Mouse (Mus musculus) A20 (cell line): ENCODE results near the gene Egfr.
A peak's percentile ranks its signal among the peaks of the same experiment; 100 is the strongest.

ENCODE experiments used
- DNase-seq: peaks from one replicate; pipeline ENCODE4 v3.0.0-alpha.2; 2011; ENCODE audit warnings: low read depth, low spot score

Gene Egfr

DNA sequence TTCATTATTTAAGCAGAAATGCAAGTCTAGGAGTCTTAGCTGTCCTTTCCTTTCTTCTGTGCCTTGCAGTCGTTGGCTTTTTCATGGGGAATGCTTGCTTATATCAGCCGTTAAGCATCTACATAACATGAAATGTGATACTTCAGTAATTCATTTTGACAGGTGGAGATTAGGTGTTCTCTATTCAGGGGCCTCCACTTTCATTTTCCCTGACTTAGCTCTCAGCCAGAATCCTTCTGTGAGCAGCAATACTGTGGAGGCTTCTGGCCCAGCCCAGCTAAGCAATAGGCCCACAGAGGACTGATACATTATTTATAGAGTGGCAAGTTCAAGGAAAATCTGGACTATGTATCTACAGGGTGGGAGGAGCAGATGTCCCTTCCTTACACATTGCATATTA, 25.0 kb downstream of the Egfr start:
- DNase-seq = no peak

DNA sequence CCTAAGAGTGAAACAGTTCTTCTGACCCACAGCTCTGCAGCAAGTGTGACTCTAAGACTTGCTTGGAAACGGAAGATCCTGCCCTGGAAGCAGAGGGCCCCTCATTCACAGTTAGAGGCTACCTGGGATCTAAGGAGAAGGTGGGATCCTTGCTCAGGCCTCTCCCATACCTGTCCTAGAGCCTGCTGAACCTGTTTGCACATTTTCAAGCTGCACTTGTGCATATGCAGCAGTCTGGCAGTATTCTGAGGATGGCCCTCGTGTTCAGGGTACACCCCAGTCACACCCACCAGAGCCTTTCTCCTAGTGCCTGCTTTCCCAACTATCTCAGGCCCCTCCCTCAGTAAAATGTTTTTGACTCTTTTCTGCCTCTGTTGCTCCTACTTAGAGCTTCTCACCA, 29.6 kb downstream of the Egfr start:
- DNase-seq = no peak

DNA sequence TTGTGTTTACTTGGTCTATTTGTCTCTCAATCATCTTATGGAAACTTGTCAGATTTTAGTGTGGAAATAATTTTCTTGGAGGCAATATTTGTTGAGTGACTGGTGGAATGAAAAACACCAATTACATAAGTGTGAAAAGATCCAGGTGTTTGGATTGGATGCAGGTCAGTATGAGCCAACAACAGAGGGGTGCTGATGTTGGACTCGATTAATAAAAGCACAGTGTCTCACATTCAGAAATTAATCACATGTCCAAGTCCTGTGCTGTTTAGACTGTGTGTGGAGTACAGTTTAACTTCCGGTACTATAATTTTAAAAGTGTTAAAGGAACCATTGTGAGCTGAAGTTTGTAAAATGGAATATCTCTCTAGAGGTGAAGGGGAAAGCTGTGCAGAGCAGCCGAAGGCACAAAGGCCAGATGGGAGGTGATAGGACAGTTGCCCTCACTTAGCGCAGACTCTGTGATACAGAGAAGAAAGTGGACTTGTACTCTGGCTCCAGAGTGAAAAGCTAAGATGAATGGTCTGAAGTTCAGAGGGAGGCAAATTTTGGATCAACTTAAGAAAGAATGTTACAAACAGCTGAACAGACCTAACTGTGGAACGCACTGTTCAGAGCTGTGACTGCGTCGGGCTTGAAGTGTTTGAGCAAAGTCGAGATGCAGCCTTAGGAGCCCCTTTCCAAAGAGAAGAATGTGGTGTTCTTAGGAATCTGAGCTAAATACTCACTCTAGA, 32.1 kb downstream of the Egfr start:
- no peak for DNase-seq

DNA sequence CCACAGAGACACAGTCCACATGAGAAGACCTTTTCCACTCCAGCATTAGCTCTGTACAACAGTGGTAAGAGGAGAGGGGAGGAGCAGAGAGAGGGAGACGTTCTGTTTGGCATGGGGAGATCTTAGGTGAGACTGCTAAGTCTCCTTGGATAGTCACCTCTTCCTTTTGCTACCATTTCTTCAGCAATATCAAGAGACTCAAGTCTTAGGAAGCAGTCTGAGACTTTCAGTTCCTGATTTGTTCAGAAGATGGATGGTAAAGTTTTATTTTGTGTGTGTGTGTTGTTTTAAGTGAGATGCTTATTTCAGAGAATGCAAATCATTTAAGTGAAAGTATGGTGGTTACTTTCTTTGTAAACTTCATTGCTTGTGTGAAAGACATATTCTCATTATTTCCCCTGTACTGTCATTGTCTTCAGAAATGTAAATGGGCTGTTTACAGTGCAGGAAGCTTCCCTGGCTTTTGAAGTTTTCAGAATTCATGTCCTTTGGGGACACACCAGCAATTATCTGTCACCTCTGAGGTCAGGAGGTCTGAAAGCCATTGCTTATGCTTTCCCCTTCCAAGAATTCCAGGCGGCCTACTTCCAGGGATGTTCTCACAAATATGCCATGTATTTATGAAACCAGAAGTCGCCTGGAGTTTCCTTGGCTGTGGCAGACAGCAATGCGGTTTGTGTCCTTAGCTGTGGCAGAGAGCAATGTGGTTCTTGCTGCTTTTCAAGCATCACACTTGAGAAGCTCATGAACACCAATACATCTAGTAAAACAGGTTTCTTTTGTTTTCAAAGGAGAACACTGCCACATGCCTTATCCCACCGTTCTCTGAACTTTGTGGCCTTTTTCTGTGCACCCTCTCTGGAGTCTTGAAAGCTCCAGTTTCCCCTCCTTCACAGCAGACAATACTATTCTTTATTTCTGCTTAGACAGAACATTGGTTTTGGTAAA, 40.9 kb downstream of the Egfr start:
- peak; percentile 35 for DNase-seq

DNA sequence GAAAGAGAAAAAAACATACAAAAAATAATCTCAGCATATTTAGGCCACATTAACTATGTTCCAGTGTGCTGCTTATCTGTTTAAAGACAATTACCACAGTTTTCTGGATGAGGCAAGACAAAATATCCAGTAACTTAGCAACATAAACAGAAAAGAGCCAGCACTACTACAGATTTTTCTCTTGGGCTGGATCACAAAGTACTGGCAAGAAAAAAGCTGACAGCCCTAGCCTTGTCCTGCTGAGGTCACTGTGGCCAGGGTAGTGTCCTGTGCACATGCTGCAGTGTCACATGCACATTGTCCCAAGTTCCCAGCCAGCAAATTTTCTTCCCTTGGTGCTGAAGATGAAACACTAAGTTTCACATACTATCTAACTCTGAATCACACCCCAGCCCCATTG, 43.0 kb downstream of the Egfr start:
- no peak for DNase-seq

DNA sequence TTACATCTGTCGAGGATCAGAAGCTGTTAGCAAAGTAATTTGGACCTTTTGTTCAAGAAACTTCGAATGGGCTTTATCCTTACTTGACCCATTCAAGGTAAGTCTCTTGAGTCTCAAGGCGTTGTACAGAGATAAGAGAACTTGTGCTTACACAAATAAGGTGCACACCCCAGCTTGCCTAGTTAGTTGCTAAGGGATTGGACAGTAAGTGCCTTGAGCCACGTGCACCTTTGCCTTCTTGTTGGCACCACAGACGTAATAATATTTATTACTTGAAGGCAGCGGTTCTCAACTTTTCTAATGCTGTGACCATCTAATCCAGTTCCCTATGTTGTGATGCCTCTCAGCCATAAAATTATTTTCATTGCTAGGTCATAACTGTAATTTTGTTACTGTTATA, 43.5 kb downstream of the Egfr start:
- DNase-seq = no peak

DNA sequence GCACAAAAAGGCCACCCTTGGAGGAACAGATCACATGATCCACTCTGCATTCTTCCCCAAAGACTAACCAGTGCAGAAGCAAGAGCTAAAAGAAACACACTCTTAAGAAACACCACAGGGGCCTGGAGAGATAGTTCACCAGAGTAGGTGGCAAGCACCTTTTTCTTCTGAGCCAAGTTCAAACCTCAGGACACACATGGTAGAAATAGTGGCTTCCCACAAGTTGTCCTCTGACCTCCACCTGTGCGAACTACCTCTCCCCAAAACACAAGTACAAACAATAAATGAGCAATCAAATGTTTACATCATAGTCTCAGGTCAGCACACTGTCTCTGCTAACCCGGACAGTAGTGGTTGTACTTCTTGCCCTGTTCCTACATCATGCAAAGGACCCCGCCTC, 45.5 kb downstream of the Egfr start:
- DNase-seq = no peak

DNA sequence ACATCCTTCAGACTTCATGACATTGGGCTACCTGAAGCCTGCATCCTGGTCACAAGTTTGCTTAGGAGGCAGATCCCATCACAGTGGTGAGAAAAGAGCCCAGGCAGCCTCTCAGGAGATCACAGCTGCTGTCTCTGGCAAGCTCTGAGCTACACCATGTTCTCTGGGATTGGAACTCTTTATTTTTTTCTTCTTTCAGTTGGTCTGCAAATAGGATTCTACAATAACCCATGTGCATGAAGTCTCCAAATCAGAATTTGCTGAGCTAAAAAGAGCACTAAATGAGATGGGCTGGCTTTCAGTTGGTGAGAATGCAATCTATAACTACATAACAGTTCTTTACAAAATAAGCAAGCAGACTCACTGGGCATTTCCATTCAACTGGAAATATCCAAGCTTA, 46.1 kb downstream of the Egfr start:
- no peak for DNase-seq

DNA sequence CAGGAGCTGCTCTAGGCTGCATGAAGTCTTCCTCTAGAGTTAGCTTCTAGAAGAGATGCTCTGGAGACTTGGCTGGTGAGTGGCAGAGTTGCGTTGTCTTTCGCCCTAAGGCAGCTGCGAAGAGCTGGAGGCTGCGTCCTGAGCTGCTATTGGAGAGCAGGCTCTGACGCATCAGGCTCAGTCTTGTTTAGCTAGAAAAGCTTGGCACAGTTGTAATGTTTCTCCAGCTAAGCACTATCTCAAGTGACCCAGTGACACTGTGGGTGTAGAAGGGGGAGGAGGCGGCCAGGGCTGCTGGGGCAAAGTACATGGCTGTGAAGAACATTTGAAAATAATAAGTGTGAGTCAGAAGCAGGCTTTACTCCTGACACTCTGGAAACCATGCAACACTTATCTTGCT, 48.5 kb downstream of the Egfr start:
- DNase-seq = no peak

DNA sequence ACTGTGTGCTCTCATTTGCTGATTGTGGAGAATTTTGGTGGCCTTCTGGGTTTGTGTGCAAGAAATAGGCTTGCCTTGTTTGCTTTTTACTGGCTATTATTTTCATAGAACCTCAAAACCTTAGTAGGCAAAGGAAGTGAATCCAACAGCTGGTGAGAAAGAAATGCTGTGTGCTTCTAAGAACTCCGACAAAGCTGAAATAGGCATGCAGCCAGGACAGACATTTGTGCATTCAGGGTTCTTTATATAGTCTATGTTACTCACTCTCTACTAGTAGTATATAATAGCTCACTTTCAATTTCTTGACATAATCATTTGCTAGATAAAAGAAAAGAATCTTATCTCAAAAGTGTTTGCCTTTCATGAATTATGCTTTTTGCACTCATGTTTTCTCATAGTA, 50.7 kb downstream of the Egfr start:
- DNase-seq = no peak

DNA sequence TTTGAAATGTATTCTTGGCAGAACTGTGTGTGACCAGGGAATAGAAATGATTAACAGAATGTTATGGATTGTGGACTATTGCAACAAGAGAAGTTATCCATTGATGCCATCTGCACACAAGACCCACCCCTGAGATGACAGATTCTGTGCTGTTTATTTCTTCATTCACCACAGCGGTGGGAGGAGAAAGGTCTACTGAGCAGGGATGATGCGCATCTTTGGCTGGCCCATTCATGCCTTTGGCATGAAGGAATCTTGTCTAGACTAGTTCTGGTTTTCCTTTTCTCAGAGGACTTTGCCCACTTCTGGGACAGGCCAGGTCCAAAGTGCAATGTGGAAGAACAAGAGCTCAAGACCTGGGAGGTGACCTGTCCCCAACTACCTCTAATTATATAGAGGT, 52.0 kb downstream of the Egfr start:
- DNase-seq = no peak

DNA sequence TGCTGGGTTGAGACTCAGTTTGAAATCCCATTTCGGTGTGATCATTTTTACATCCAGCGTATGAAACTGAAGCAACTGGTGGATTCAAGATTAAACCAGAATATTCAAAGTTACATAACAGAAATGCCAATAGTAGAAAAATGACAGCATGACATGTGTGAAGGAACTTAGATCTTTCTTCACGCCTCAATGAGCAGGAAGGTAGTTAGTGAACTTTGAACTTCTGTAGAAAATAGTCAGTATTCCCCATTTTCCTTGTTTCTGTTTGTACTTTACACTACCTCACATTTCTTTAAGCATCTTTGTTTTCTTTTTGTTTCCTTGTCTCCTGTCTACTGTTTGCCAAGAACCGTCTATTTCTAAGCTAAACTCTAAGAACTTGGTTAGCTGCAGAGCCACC, 53.9 kb downstream of the Egfr start:
- no peak for DNase-seq

DNA sequence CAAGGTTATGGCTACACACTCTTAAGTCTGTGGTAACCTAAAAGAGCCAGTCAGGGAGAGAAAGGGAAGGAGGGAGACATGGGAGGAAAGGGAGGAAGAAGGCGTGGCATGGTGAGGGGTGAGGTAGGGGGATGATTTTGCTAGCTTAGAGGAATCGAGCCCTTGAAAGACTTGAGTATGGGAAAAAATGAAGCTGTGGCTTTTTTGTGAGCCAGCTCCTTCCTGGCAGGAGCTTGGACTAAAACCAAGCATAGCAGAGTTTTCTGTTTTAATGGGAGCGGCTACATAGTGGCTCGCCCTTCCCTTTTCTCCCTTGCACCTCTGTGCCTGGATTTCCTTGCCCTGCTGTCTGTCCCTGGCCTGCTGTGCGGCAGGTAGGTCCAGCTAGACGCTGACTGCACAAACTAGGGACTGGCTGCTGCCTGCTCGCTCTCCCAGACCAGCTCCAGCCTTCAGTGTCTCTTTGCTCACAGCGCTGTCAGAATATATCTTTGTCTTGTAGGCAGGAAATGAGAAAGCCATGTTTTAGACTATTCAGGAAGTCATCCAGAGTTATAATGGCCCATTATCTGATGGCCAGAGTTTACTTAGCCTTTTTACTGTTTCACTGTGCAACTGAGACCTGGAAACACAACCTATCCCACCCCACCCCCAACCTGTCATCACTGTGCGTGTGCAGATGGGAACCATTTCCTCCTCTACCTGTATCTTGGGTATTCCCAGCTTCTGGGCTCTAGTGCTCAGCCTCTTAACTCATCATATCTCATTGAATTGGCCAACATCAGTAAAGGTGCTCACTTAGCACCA, 57.4 kb downstream of the Egfr start:
- no peak for DNase-seq

DNA sequence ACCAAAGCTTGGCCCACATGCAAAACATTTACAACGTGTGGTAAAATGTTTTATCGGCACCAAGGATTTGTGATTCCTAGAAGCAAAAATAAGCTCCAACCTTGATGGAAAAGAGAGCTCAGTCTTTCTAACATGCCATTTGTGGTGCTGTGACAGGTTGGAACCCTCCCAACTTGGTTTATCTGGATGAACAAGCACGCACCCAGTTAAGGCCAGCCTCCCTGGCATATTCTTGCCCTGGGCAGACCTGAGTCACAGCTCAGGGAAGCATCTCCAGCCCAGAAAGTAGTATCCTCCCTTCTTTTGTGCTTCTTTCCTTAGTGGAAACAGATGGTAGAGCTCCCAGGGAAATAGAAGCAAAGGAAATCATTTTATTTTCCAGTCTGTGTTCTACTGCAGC, 58.1 kb downstream of the Egfr start:
- no peak for DNase-seq

DNA sequence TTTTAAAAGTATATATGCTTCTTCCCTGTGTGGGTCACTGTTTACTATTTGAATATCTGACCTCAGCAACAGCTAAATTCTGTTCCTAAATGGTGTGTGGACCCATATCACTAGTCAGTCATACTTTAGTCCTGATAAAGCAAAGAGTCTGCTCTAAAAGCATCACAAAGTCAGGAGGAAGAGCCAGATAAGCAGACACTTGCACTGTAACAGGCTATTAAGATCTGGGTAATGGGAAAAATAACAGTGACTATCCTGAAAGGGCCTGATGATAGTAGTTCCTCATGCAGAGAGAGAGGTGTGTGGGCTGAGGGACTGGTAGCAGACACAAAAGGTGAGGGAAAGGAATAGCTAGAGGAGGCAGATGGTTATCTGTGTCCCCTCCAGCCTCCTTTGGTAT, 61.3 kb downstream of the Egfr start:
- no peak for DNase-seq

DNA sequence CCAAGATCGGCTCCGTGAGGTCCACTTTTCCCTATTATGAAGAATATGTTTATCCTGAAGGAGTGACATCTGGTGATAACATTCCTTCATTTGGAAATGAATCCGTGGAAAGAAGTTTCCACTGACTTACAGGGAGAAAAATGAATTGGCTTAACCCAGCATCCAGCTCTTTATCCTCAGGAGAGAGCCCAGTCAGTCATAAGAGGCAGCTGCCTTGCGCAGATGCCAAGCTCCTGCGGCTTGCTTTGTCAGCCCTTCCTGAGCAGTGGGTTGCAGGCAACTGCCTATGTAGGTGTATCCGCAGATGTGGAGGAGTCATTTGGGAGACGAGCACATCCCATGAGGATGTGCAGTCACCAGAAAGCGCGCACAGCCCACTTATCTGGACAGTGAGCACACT, 64.4 kb downstream of the Egfr start:
- DNase-seq = no peak

DNA sequence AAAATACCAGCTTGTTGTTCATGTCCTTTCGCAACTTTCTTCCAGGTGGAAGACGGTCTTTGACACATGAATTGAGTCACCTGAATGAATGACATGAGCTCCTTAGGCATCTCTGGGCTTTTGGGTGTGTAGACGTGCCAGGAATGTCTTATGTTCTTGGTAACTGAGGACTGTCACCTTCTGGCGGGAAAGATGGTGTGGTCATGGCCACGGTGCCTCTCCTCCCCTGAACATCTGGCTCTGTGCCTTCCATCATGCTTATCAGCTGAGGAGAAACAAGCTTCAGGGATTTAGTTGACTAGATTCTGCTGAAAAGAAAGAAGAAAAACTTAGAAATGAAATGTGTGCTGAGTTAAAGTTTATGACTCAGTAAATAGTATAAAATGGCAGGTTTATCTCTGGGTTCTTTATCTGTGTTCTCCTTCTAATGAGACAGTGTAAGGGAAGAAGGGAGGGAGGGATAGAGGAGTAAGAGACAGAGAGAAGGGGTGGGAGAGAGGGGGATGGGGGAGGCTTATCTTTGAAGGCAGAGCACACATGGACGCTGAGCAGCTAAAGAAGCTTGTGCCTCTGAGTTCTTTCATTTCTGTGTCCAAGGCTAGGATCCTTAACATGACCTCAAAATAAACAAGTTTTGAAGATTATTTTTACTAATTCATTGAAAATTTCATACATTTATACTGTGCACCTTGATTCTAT, 65.5 kb downstream of the Egfr start:
- no peak for DNase-seq

DNA sequence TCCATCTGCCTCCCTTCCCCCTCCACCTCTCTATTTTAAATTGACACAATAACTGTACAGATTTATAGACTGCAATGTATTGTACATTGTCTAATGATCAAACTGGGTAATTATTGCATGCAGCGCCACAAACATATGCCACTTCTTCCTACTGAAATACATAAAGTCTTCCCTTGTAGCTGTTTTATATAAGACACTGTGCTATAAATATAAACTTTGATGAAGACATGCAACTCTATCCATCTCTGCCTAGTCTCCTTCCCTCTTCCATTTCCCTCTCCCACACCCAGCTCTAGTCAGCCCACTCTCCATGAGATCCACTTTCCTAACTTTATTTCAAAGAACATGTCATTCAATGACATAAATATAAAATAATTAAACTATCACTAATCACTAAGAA, 67.4 kb downstream of the Egfr start:
- no peak for DNase-seq

DNA sequence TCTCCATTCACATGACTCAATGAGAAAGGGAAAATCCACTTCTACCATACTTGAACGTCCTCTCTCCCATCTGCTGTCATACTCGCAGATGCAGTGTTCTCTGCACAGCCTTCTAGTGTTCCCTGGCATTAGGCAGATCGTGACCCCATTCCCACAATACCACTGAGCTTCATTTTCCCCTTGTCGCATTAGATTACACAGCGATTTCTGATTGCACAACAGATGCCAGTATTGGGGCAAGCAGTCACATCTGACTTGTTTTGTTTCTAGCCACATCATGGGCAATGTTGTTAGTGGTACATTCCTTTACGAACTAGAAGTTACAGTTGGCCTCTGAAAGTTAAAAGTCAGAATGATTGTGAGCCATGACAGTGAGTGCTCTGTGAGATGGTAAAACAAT, 68.1 kb downstream of the Egfr start:
- no peak for DNase-seq

DNA sequence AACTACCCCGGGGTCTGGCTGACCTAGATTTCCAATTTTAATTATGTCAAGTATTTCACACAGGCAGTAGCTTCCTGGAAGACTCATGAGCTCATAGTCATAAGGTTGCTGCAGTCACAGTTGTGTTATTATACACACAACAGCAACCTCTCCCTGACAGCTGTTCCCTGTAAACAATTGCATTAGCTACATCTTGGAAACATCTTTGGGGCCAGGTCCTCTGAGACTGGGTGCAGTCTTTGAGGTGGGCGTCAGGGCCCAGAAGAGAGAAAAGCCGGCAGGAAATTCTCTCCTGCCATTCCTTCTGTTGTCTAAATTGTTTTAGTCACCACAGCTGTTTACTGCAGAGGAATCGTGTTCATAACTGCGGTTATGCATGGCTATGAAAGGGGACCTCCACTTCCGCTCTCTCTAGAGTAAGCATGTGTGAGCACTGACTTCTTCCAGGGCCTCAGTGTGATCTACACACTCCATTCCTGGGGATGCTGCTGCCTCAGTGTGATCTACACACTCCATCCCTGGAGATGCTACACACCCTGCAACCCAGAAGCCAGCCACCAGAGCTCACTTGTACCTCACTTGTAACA, 69.8 kb downstream of the Egfr start:
- DNase-seq = no peak

DNA sequence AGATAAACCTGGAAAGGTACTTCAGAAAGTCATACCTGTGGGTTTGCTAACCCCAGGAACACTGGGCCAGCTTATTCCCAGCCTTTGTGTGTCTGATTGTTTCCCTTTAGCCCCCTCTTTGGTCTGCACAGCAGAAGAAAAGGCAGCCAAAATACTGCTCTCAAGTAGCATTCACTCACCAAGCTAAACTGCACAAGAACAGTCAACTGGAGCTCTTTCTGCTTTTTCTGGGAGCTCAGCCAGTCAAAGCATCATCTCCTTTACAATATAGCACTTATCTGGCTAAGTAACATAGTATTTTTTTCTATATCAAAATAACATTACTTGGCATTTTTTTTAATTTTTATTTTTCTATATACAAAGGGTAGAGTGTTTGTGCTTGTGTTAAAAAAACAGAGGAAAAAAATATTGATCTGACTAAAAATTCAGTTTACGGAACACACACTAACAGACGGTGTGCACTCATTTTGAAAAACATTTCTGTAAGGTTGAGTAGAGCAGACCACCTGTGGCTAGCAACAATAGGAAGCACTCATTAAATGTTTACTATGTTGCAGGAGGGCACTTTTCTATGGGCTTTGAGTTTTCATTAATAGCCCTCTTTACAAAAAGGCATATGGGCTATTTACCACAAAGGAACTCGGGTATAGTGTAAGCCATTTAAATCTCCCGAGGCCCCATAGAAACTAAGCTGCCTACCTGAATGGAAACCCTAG, 72.0 kb downstream of the Egfr start:
- no peak for DNase-seq
